15 mouse cellular contexts compared by ENCODE assay signal in genomic region chr6:135976106-135976505, GRCm38 (mm10).
"Had no signal": no experiment of that assay in that cellular context is flagged by ENCODE, and none has a peak within 500 bp of the region (broad histone marks: within the 10 kb centered on the region; RNA-seq: fewer than 3 reads in every experiment).

No protein-coding gene starts in this region.

- H3K4me2 ChIP-seq: limb, embryonic 13.5 days; midbrain, embryonic 13.5 days; neural tube, embryonic 15.5 days had no signal

- H3K27me3 ChIP-seq: limb, embryonic 13.5 days; midbrain, embryonic 13.5 days; neural tube, embryonic 15.5 days had no signal

- H3K27ac ChIP-seq: limb, embryonic 13.5 days; liver, embryonic 14.5 days; midbrain, embryonic 13.5 days; neural tube, embryonic 15.5 days had no signal

- DNase-seq: kidney, adult 11 months; kidney, postnatal 14 days; layer of hippocampus, postnatal 36 days; left cerebral cortex, postnatal 4 days; lung, adult 18-20 months; retina, postnatal 1 day; right cerebral cortex, postnatal 4 days; spleen, adult 18-20 months; thymus, adult 2 months; thymus, postnatal 25 days had no signal

- ATAC-seq: midbrain, embryonic 13.5 days had no signal

- H3K36me3 ChIP-seq: limb, embryonic 13.5 days; midbrain, embryonic 13.5 days; neural tube, embryonic 15.5 days had no signal

- H3K4me3 ChIP-seq: limb, embryonic 13.5 days; midbrain, embryonic 13.5 days; myocyte; neural tube, embryonic 15.5 days had no signal

- H3K9ac ChIP-seq: limb, embryonic 13.5 days; liver, embryonic 14.5 days; midbrain, embryonic 13.5 days; neural tube, embryonic 15.5 days had no signal

- H3K9me3 ChIP-seq: limb, embryonic 13.5 days; midbrain, embryonic 13.5 days; neural tube, embryonic 15.5 days had no signal
